ENCODE assay signal across 12 mouse cellular contexts in genomic region chr19:30091644-30092295, GRCm38 (mm10).
"Had no signal": no experiment of that assay in that cellular context is flagged by ENCODE, and none has a peak within 500 bp of the region (broad histone marks: within the 10 kb centered on the region; RNA-seq: fewer than 3 reads in every experiment).

No protein-coding gene starts in this region.

- DNase-seq: kidney, adult 8-10 months; kidney, postnatal 36 days; left cerebral cortex, postnatal 4 days; lung, adult 18-20 months; right cerebral cortex, adult 18-20 months; thymus, postnatal 4 days had no signal

- H3K4me3 ChIP-seq: limb, embryonic 13.5 days; midbrain, embryonic 12.5 days; myocyte; neural tube, embryonic 15.5 days had no signal

- H3K27me3 ChIP-seq: limb, embryonic 13.5 days; midbrain, embryonic 12.5 days; neural tube, embryonic 15.5 days had no signal

- H3K9me3 ChIP-seq: limb, embryonic 13.5 days; midbrain, embryonic 12.5 days; neural tube, embryonic 15.5 days had no signal

- H3K27ac ChIP-seq: limb, embryonic 13.5 days; liver, embryonic 14.5 days; midbrain, embryonic 12.5 days; stomach, postnatal 0 days had no signal

- H3K9ac ChIP-seq: limb, embryonic 13.5 days; liver, embryonic 14.5 days; midbrain, embryonic 12.5 days; neural tube, embryonic 15.5 days had no signal

- H3K4me2 ChIP-seq: limb, embryonic 13.5 days; midbrain, embryonic 12.5 days; neural tube, embryonic 15.5 days had no signal
